Mouse (Mus musculus) frontal cortex, adult 2 months (tissue): ENCODE results near the gene Vwc2. TPM values are rescaled to one million over a fixed set of nuclear protein-coding genes. Genes with fewer than 3 reads are reported as not detected.
A peak's percentile ranks its signal among the peaks of the same experiment; 100 is the strongest.

Experiments used
- DNase-seq, 2 experiments: peaks; one replicate each; pipeline ENCODE4 v3.0.0; 2022; ENCODE audit warnings: low spot score in 1 of 2; ENCODE audit errors: extremely low spot score in 1 of 2
- polyA plus RNA-seq: library from polyadenylated mRNA; depleted of rRNA; stranded (reverse); fragments of >200 nt; gene quantifications from 2 replicates; pipeline ENCODE4 v1.2.3, GENCODE M21; 2012; rRNA removed

The Vwc2 gene
- polyA plus RNA-seq, result 10.2 and 10.6 TPM in 2 replicates

DNA sequence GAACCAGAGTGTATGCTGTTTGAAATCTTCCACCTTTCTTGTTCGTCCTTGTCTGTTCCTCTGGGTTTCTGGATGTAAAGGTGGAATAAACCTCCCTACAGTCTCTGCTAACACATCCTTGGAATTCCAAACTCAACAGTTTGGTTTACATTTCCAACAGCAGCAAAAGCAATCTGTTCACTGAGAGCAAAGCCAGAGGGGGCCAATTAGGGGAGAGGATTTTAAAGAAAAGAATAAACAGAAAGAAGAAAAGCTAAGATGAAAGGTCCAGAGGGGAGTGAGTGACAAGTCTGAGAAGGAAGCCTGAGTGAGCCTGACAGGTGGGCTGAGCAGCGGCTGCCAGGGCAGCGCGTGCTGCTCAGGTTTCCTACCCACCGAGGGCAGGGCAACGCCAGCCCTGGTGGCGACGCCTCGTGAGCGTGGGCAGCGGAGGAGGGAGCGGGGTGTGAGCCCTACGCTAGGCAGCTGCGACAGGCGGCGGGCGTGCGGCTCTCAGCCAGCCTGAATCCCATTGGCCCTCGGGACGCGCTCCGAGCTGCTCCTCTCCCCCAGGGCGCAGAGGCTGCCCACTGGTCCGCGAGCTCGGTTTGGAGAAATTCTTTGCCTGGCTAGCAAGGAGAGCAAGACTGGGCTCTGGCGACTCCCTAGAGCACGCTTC is at the start of gene Vwc2:
Gene Vwc2, plus strand, starts transcription at position 648 of the 658 bp plus-strand sequence.
- peak in 1 of 2 experiments; percentile 54 for DNase-seq

GRCm38 (mm10) chr11:11088162-11088756 is 25.8 kb upstream of the Vwc2 start:
- no peak for DNase-seq

GRCm38 (mm10) chr11:11097606-11098005 is 16.4 kb upstream of the Vwc2 start:
- no peak for DNase-seq

GRCm38 (mm10) chr11:11098282-11098681 is 15.7 kb upstream of the Vwc2 start:
- DNase-seq, result no peak

- no peak for DNase-seq
Observed at GRCm38 (mm10) chr11:11099011-11099410, 15.0 kb upstream of the Vwc2 start.

- DNase-seq, result no peak
Observed at GRCm38 (mm10) chr11:11102182-11102581, 11.8 kb upstream of the Vwc2 start.

DNA sequence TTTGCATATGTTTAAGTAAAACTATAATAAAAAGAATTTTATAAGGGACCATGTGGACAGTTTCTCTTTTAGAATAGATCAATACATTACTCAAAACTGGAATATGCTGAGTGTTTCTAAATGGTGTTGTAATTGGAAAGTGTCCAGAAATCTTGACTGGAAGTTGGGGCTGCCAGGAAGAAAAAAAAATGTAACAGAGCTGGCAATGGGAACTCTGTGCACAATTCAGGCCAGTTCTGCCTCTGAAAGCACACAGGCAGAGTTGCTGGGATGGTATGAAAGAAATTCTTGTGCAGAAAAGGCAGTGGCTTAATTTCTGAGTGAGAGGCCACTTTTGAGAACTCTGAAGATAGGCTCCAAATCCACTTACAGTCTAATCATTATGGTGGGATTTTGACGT is 11.4 kb upstream of the Vwc2 start:
- peak in 1 of 2 experiments; percentile 8 for DNase-seq

- DNase-seq, result no peak
Observed at GRCm38 (mm10) chr11:11108922-11109321, 5.1 kb upstream of the Vwc2 start.

DNA sequence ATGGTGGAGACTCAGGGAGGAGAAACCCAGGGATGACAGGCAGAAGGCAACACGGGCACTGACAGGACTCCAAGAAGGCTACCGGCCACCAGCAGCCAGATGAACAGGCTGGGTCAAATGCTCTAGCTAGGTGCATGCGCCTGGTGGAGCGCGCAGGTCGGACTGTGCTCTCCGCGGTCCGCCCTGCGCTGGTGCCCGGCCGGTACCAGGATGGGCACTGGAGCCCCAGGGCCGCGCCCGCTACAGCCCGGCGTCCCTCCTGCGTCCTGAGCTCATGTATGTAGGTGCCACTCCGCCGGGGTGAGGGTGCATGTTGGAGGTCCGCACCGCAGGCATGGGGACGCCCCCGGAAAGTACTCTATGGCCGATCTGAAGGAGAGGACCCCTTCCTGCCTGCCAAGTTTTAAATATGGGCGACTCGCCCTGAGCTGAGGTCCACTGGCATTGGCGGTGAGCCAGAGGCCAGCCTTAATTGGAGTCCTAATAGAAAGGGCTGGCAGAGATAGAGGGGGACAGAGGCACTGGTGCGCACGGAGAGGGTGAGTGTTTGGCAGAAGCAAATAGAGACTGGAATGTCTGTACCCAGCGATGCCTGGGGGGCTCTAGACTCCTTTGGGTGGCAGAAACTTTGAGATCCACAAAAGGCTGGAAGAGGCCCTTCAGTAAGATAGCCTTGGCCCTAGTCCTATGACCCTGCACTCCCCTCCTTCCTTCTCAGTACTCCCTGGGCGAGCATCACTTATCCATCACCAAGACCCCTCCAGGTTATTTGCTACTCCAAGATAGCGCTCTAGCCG is 409 bp downstream of the Vwc2 start:
- DNase-seq, result no peak

GRCm38 (mm10) chr11:11115031-11115647 is 1.1 kb downstream of the Vwc2 start:
- no peak for DNase-seq

GRCm38 (mm10) chr11:11115648-11116590 is 1.9 kb downstream of the Vwc2 start:
- peak in 1 of 2 experiments; percentile 32 for DNase-seq

DNA sequence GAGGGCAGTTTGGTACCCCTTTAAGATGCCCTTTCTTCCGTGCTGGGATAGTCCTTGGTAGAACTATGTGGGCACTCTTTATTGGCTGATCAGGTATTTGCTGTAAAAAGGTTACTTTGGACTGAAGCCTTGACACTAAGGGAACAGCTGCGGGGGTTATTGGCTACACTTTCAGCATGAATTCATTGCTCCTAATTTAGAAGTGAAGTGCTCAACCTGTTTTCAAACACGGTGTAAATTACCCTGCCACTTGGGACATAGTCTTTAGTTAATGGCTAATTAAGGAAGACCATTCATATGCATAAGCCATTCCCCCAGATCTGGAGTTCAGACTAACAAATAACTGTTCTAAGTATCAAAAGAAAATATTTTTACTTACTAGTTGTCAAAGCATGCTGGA is 2.7 kb downstream of the Vwc2 start:
- DNase-seq, result no peak

DNA sequence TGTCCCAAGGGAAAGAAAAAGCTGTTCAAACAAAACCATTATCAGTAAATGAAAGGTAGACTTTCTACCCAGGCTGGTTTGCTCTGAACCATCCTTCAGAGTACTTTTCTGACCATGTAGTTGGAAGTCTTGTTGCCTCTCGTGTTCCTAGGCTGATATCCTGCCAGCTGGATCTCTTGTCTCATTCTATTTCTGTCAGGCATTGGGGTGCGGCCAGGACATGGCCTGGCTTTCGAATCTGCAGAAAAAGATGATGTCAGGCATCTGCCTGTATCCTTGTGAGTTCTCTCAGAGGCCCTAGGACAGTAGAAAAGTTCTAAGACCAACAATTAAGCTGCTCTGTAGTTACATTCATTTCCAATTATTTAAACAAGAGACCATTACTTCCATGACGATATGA is 8.8 kb downstream of the Vwc2 start:
- DNase-seq, result no peak

DNA sequence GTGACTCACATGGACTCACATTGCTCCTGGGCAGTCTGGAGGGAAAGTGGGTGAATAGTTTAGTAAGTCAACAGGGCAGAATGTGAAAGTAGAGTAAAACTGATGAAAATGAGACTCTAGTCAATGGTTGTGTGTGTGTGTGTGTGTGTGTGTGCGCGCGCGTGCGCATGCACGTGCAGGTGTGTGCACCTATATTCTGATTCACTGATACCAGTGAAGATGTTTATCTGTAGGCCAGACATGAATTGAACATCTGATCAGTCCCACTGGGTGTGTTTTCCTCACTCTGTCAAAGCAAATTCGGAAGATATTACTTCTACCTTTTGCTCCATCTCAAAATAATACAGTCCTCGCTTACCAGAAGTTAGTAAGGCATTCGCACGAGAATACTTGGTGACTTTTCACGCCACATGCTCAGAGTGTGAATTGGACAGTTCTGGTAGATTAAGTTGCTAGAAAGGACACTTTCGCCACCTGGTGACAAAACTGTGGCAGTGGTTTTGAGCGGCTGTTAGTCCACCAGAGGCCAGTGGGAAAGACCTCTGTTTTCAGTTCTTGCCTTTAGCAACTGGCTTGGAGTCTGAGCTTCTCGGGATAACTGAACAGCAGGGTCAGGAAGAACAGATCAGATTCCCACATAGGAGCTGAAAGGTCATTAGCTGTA is 17.5 kb downstream of the Vwc2 start:
- peak in 1 of 2 experiments; percentile 77 for DNase-seq

DNA sequence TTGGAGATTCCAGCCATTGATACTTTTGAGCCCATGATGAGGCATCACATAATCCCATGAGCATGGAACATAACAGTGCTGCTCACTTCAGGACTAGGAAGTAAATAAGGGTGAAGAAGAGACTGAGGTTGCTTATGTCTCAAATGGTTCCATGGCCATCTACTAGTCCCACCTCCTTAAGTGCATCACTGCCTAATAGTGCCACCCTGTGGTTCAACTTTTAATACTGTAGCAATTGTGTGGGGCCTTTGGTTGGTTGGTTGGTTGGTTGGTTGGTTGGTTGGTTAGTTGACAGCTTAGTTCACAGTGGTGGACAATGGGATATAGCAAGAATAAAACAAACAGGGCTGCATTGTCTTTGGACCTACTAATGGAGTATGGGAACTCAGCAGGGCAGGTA is 26.6 kb downstream of the Vwc2 start:
- DNase-seq, result no peak

- DNase-seq, result no peak
Observed at GRCm38 (mm10) chr11:11152681-11153080, 38.7 kb downstream of the Vwc2 start.

DNA sequence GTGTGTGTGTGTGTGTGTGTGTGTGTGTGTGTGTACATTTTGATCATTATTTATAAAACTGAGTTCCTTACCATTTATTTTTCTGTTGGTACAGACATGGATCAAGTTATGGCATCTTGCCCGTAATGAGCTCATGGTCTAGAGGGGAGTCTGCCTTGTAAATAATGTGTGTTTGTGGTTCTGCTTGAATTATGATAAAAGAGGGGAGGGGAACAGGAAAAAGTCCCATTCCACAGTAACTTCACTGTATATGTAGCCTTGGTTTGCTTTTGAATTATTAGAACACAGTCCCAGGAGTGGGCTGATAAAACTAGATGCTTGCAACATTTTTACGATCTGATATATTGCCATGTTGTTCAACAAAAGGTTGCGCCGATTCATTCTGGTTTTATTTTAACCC is 57.4 kb downstream of the Vwc2 start:
- DNase-seq, result no peak

DNA sequence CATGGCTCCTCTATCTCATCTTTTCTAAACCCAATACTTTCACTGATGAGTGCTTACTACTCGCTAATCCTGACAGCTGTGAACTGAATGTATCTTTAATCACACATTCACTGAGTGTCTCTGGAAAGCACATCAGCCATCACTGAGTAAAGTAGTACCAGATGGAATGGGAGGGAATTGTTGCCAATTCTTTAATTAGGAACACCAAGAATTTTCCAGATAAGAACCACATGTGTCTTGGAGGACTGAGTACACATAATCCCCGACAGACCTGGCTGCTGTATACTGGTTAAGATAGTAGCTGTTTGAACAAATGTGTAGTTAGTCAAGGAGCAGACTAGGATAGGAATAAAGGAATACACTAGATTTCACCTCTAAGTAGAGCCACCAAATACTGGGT is 61.2 kb downstream of the Vwc2 start:
- DNase-seq, result peak in 1 of 2 experiments; percentile 21

DNA sequence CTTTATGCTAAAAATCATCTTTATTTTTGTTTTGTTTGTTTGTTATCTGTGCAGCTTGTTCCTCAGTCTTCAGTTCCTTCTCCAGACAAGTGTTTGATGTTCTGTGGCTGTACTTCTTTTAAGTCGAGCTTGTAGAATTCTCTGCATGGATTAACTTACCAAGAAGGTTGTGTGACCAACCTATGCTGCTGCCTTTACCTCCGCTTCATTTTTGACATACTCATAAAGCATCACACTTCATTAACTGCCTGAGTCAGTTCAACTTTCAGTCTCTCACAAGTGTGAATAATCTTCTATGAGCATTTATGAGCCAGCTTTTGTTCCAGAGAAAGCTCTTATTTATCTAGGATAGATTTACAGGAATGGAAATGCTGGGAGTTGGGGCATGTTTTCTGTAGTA is 68.7 kb downstream of the Vwc2 start:
- DNase-seq, result no peak

DNA sequence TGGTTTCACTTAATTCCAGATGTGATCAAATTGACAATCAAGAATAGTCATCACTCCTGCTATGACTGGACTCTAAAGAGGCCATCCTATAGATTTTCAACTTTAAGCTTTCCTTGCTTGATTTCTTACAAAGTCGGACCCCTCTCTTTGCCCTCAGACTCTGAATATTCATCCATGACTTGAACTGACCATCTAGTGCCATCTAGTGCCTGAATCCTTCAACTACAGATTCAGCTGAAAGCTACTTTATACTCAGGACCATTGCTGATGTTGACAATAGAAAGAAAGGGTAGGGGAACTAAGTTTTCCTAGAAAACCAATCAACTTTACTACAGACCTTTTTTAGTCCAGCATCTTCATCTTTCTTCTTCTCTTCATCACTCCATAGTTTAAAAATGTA is 109.1 kb downstream of the Vwc2 start:
- peak in 1 of 2 experiments; percentile 51 for DNase-seq
